Mouse (Mus musculus): ENCODE results near the gene Rgs6.

DNA sequence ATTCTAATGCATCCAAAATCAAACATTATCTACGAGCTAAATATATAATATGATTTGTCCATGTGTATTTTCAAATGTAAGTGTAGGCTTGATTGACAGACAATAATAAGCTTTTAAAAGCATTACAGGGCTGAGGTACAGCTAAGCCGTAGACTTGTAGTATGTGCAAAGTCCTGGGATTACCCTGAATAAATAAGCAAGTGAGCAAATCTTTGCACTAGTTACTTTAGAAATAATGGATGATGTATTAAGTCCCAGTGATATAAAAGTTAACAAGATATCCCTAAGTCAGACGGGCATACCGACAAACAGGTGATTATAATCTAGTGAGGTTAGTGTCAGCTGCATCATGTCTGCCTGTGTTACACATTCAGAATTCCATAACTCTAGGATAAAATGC, 326.0 kb downstream of the Rgs6 start:
- TF ChIP-seq POLR2A (IDR thresholded peaks at IDR 0.05; ENCODE audit: borderline replicate concordance, extremely low read depth, low read depth, low read length): no peak
- TF ChIP-seq CTCF (IDR thresholded peaks at IDR 0.05; ENCODE audit: insufficient read depth, low read length): no peak
